Mouse (Mus musculus): ENCODE measurements around the gene Inpp5a. TPM values are rescaled to one million over a fixed set of nuclear protein-coding genes. Genes with fewer than 3 reads are reported as not detected.

Gene Inpp5a
- polyA plus RNA-seq, 1 experiment from 2014 or later, result 34.1 TPM

DNA sequence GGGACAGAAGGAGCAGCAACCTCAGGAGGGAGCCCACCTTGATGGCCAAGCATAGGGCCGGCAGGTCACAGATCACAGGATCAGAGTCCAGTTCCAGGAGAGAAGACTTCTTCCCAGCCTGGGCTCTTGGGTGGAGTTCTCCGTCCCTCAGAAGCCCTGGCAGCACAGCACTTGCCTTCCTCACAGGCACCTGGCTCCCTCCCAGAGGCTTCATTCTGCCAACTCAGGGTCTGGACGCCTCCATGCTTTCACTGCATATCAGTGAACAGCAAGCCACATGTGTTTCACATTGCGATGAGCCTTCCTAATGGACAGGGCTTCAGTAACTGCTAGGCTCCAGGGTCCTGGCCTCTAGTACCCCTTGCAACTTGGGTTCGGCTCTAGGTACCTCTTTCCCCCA, 147.4 kb downstream of the Inpp5a start:
- Histone ChIP-seq H3K4me1 (no peaks in the 10 kb centered on the region), H3K9ac (no peak overlapping the region), H3K27me3 (no peaks in the 10 kb centered on the region), H3K4me2 (replicated peaks) (no peak overlapping the region), H3K27ac (no peak overlapping the region), H3K36me3 (no peaks in the 10 kb centered on the region), H3K4me3 (no peak overlapping the region), H3K9me3 (no peaks in the 10 kb centered on the region)
- no peak for ATAC-seq (ENCODE audit: insufficient number of reproducible peaks, insufficient read depth, low FRiP score, low TSS enrichment)
- 79% methylated on average over 5 of the region's 5 CpGs for WGBS

DNA sequence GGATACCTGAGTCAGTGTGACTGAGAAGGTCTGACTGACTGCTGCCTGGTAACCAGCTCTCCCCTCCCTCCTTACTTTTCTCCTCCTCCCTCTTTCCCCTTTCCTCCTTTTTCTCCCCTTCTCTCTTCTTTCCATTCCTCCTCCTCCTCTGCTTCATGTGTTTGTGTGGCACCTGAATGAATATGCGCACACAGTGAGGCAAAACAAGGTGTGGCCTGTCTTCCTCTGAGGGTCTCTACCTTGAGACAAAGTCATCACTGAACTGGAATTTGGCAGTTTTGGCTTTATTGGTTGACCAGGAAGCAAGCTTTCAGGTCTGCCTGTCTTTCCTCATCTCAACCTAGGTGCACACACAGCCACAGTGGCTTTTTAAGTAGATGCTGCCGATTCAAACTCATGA, 147.9 kb downstream of the Inpp5a start:
- WGBS, result 95% methylated on average over 2 of the region's 2 CpGs
- H3K27ac ChIP-seq, result no peak overlapping the region

DNA sequence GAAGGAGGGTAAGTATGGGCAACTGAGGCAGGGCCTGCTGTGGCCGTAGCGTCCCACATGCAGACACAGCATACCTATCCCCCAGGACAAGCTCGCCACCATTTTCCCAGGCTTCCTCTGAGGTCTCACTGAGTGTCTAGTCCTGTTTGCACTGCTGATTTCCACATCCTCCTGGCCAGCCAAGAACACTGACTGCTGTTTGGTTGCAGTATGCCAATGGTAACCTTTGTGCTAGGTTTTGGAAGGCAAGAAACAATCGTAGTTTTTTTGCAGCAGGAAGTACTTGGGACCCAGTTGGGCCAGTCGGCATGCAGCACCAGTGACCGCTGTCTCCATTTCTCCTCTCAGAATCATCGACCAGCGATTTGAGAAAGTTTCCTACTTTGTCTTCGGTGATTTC, 148.9 kb downstream of the Inpp5a start:
- Histone ChIP-seq H3K36me3 (no peaks in the 10 kb centered on the region), H3K27me3 (no peaks in the 10 kb centered on the region), H3K27ac (no peak overlapping the region), H3K4me2 (replicated peaks) (no peak overlapping the region), H3K9me3 (no peaks in the 10 kb centered on the region), H3K4me3 (no peak overlapping the region), H3K4me1 (no peaks in the 10 kb centered on the region), H3K9ac (no peak overlapping the region)
- 91% methylated on average over 9 of the region's 9 CpGs for WGBS
- no peak for ATAC-seq (ENCODE audit: insufficient number of reproducible peaks, insufficient read depth, low FRiP score, low TSS enrichment)

More for the DNA sequence above, 147.9 kb downstream of the Inpp5a start:
- Histone ChIP-seq H3K4me3 (no peak overlapping the region), H3K4me2 (replicated peaks) (no peak overlapping the region), H3K27me3 (no peaks in the 10 kb centered on the region), H3K36me3 (no peaks in the 10 kb centered on the region), H3K4me1 (no peaks in the 10 kb centered on the region), H3K9ac (no peak overlapping the region), H3K9me3 (no peaks in the 10 kb centered on the region)
- ATAC-seq (ENCODE audit: insufficient number of reproducible peaks, insufficient read depth, low FRiP score, low TSS enrichment), result no peak

DNA sequence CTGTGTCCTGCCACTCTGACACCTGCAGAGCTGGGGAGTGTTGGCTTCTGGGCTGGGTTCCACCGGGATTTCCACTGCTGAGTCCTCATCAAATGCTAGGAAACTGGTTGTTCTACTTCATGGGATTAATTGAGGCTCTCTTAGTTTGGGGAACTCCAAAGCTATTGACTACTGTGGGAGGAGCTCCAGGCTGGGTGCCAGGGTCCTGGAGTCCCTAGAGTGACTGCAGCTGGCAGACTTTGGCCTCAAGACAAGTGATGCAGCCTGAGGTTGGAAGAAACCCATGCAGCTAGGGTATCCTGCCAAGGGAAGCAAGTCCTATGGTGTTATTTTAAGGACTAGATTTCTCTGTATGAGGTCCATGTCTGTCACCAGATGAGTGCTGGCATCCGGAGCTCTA, 149.6 kb downstream of the Inpp5a start:
- Histone ChIP-seq H3K4me3 (no peak overlapping the region), H3K4me1 (no peaks in the 10 kb centered on the region), H3K4me2 (replicated peaks) (no peak overlapping the region), H3K27me3 (no peaks in the 10 kb centered on the region), H3K36me3 (peaks cover 2% of the 10 kb centered on the region; the same call in 1 of the 2 replicates), H3K27ac (no peak overlapping the region), H3K9me3 (no peaks in the 10 kb centered on the region), H3K9ac (no peak overlapping the region)
- 81% methylated on average over 2 of the region's 2 CpGs for WGBS
- no peak for ATAC-seq (ENCODE audit: insufficient number of reproducible peaks, insufficient read depth, low FRiP score, low TSS enrichment)

DNA sequence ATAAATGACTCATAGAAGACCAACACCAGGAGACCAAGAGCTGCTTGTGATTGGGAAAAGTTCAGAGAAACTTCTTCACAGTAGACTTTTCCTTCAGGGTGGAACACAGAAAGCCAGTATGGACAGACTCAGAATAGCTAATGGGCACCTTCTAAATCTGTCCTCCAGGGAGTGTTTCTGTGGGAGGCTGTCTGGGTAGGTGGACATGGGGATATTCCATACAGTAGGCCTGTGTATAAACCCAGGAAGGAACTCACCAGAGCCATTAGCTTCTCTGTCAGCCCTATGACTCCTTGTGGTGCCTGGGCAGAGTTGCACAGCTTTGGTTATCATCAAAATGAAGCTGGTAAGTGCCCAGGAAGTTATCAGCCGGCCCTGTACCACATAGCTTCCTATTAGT, 151.7 kb downstream of the Inpp5a start:
- H3K9me3 ChIP-seq, result no peaks in the 10 kb centered on the region
- peaks cover 2% of the 10 kb centered on the region; the same call in 1 of the 2 replicates for H3K36me3 ChIP-seq
- no peak overlapping the region for H3K27ac ChIP-seq
- WGBS, result 83% methylated on average over 1 of the region's 1 CpGs
- H3K27me3 ChIP-seq, result no peaks in the 10 kb centered on the region
- no peak overlapping the region for H3K4me2 ChIP-seq (replicated peaks)
- peaks cover 9% of the 10 kb centered on the region for H3K4me1 ChIP-seq
- no peak overlapping the region for H3K9ac ChIP-seq
- ATAC-seq (ENCODE audit: insufficient number of reproducible peaks, insufficient read depth, low FRiP score, low TSS enrichment), result no peak
- H3K4me3 ChIP-seq, result no peak overlapping the region

DNA sequence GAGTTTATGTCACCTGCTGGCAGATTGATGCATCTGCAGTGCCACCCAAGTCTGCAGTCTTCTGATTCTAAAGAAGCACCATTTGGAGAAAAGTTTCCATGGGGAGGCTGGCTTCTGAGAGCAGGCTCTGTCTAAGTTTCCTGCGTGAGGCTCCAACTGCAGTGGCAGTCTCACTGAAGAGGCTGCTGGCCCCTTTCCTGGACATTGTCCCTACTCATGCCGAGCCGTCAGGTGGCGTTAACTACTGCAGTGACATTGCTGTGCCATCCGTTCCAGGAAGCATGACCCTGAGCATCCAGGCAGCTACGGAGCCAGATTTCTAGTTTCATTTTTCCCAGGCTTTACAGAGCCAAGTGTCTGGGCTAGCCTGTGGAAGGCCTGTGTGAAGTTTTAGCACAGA, 152.5 kb downstream of the Inpp5a start:
- Histone ChIP-seq H3K27me3 (no peaks in the 10 kb centered on the region), H3K4me1 (peaks cover 9% of the 10 kb centered on the region), H3K4me3 (no peak overlapping the region), H3K36me3 (peaks cover 2% of the 10 kb centered on the region; the same call in 1 of the 2 replicates), H3K27ac (no peak overlapping the region), H3K9ac (no peak overlapping the region), H3K4me2 (replicated peaks) (no peak overlapping the region), H3K9me3 (no peaks in the 10 kb centered on the region)
- ATAC-seq (ENCODE audit: insufficient number of reproducible peaks, insufficient read depth, low FRiP score, low TSS enrichment), result no peak
- WGBS, result 90% methylated on average over 6 of the region's 6 CpGs

DNA sequence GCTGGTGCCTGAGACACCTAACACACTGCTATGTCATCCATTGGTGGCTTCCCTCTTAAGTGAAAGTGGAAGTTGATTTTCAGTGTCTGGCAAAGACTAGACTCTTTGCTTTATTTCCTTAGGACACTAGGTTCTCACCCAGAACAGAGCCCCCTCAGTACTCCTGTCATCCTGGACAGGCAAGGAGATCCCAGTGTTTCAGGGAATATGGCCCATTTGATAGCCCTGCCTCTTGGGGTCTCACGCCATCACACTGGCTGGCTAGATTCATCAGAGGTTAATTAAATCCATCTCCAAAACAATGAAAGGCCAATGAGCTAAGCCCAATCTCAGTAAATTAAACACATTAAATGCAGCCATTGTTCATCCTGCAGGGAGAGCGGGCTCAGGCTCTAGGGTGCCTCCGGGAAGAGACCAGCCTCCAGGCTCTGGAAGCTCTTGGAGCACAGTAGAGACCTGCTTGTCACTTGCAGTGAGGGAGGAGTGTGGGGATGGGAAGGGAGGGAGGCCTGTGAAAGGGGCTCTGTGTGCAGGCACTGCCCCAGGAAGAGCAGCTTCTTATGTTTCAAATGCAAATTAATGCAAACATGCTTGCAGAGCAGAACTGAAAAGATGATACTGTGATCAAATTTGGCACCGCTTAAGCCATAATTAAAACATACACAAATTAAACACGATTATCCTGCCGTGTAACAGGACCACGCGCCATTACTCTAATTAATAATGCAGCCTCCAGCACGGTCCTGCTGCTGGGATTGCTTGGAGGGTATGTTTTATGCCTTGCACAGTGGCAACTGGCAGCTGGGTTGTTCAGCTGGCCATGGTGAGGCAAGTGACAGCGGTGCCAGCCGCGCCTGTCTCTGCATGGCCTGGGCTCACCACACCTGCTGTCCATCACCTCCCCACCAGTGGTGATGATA, 156.1 kb downstream of the Inpp5a start:
- Histone ChIP-seq H3K4me1 (peaks cover 9% of the 10 kb centered on the region), H3K4me2 (replicated peaks) (no peak overlapping the region), H3K27me3 (no peaks in the 10 kb centered on the region), H3K4me3 (no peak overlapping the region), H3K9me3 (no peaks in the 10 kb centered on the region), H3K36me3 (peaks cover 2% of the 10 kb centered on the region; the same call in 1 of the 2 replicates), H3K27ac (no peak overlapping the region), H3K9ac (no peak overlapping the region)
- 41% methylated on average over 12 of the region's 12 CpGs for WGBS
- ATAC-seq (ENCODE audit: insufficient number of reproducible peaks, insufficient read depth, low FRiP score, low TSS enrichment), result no peak

DNA sequence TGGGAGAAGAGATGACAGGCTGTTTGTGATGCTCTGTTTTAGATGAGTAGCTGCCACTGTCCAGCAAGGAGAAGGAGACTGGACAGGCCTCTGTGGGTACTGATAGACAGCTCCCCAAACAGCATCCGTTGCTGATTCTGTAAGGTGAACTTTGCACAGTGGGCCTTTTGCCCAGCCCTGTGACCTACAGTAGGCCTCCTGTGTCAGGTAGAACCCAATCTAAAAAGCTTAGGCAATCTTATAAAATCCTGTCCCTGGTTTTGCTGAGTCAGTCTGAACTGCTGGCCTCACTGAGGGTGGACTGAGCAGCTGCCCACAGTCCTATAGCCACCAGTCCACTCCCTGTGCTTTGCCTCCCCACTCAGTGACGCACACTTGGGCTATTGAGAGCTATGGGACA, 158.4 kb downstream of the Inpp5a start:
- Histone ChIP-seq H3K27ac (no peak overlapping the region), H3K9ac (no peak overlapping the region), H3K36me3 (peaks cover 2% of the 10 kb centered on the region; the same call in 1 of the 2 replicates), H3K4me3 (no peak overlapping the region), H3K27me3 (no peaks in the 10 kb centered on the region), H3K4me1 (peaks cover 9% of the 10 kb centered on the region), H3K9me3 (no peaks in the 10 kb centered on the region), H3K4me2 (replicated peaks) (no peak overlapping the region)
- 75% methylated on average over 2 of the region's 2 CpGs for WGBS
- no peak for ATAC-seq (ENCODE audit: insufficient number of reproducible peaks, insufficient read depth, low FRiP score, low TSS enrichment)

DNA sequence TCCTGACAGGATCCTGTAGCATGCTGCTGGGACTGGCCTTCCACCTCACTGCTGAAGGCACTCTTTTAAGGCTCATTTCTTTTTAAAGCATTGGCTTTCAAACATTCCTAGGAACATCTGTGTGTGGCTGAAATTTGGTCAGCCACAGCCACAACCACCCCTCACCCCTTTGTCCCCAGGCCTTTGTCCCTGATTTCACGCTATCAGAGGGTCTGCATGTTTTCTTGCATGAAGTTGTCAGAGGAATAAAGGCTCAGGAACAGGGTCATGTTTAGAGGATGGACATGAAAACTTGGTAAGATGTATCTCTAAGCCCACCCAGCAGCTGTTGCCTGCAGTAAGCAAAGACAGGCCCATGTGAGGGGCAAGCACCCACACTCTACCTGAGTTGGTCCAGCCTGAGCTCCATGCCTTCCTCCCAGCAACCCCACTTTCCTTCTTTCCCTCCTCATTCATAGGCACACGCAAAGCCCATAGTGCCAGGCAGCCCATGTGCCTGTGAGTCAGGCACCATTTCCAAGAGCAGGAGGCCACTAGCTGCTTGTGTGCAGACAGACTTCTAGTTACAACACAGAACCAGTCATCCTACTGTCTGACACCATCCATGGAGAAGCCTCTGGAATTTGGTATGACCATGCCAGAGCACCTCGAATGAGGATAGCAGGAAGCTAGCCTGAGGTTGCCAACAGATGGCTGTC, 161.3 kb downstream of the Inpp5a start:
- Histone ChIP-seq H3K4me3 (no peak overlapping the region), H3K9ac (no peak overlapping the region), H3K9me3 (no peaks in the 10 kb centered on the region), H3K4me1 (peaks cover 2% of the 10 kb centered on the region; the same call in 1 of the 2 replicates), H3K4me2 (replicated peaks) (no peak overlapping the region), H3K27me3 (no peaks in the 10 kb centered on the region), H3K36me3 (no peaks in the 10 kb centered on the region), H3K27ac (no peak overlapping the region)
- 78% methylated on average over 3 of the region's 3 CpGs for WGBS
- no peak for ATAC-seq (ENCODE audit: insufficient number of reproducible peaks, insufficient read depth, low FRiP score, low TSS enrichment)

DNA sequence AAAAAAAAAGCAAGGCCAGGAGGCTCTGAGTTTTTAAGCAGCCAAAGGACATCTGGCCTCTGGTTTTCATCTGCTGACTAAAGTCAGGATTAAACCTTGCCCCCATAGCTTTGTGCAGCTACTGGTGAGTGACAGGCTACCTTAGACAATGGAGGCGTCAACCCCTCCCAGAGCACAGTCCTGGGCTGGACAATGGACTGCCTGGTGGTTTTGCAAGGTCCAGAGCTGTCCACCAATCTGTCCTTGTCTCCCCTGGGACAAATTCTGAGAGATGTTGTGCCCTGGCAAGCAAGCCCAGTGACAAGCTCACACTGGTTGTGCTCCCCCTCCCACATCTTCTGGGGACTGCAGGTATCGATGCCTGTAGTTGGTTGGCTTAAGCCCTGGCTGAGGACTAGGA, 162.6 kb downstream of the Inpp5a start:
- Histone ChIP-seq H3K36me3 (no peaks in the 10 kb centered on the region), H3K4me3 (no peak overlapping the region), H3K27me3 (no peaks in the 10 kb centered on the region), H3K27ac (no peak overlapping the region), H3K4me1 (no peaks in the 10 kb centered on the region), H3K9me3 (no peaks in the 10 kb centered on the region), H3K9ac (no peak overlapping the region), H3K4me2 (replicated peaks) (no peak overlapping the region)
- WGBS, result 62% methylated on average over 2 of the region's 2 CpGs
- ATAC-seq (ENCODE audit: insufficient number of reproducible peaks, insufficient read depth, low FRiP score, low TSS enrichment), result no peak

DNA sequence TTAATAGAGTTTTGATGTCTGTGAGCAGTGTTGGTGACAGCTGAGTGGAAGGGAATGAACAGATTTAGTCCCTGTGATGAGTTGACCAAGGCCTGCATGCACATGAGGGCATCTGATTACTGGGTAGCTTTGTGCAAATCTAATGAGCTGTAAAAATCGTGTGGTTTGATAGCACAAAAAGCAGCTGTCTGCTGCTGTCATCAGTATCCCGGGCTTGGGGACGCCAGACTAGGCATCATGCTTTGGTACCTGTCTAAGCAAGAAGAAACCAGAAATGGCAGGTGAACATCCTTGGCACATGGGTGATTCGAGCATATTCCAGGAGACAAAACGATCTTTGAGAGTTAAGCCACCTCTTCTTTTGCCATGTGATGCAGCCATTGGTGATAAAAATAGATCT, 167.4 kb downstream of the Inpp5a start:
- ATAC-seq (ENCODE audit: insufficient number of reproducible peaks, insufficient read depth, low FRiP score, low TSS enrichment), result no peak
- H3K27me3 ChIP-seq, result no peaks in the 10 kb centered on the region
- no peaks in the 10 kb centered on the region for H3K9me3 ChIP-seq
- H3K27ac ChIP-seq, result no peak overlapping the region
- H3K9ac ChIP-seq, result no peak overlapping the region
- 55% methylated on average over 5 of the region's 5 CpGs for WGBS
- H3K4me1 ChIP-seq, result 0 out of 2 replicates have a peak, but pooled peaks cover 3% of the 10 kb centered on the region
- H3K4me2 ChIP-seq (replicated peaks), result no peak overlapping the region
- H3K4me3 ChIP-seq, result no peak overlapping the region
- peaks cover 5% of the 10 kb centered on the region; the same call in 1 of the 2 replicates for H3K36me3 ChIP-seq

All from embryonic facial prominence, embryonic 12.5 days (tissue).